Mouse (Mus musculus) Patski (cell line): ENCODE measurements at regions not wholly inside any gene's neighbourhood (a gene's known extent, or its start where the extent isn't known, plus 50 kb on each side); places are given as distances from the start of the nearest gene placed in this dataset.

ENCODE experiments used
- ATAC-seq: fragments of 100-300 bp; one replicate; pipeline ENCODE4 v1.8.0; 2021
- CTCF ChIA-PET: fragments of 350-600 bp; sonication (Branson Sonifier 250); formaldehyde crosslinking; loops from one replicate; lab custom pipeline; 2022; ENCODE audit warnings: inconsistent platforms; lab: Charles Lee
- POLR2A ChIA-PET: fragments of 350-600 bp; sonication (Branson Sonifier 250); formaldehyde crosslinking; loops from one replicate; lab custom pipeline; 2022; ENCODE audit warnings: antibody characterized with exemption, inconsistent platforms; lab: Charles Lee
- DNase-seq: peaks from one replicate; pipeline ENCODE4 v3.0.0-alpha.2; 2011; ENCODE audit warnings: low read depth, low spot score
- H3K27me3 ChIP-seq: fragments of 371-371 bp; one replicate; pipeline ENCODE4 v1.5.1; 2021
- CTCF ChIP-seq: fragments of 100-300 bp; IDR thresholded peaks from one replicate; pipeline ENCODE4 v1.5.1; 2021
- in situ Hi-C: fragments of 300-500 bp; cut with MboI; formaldehyde crosslinking; loops from 3 replicates; pipeline ENCODE4 v1.11.1; 2018; ENCODE audit warnings: low pct_unique_long_range_greater_than_20kb, mixed read lengths

DNA sequence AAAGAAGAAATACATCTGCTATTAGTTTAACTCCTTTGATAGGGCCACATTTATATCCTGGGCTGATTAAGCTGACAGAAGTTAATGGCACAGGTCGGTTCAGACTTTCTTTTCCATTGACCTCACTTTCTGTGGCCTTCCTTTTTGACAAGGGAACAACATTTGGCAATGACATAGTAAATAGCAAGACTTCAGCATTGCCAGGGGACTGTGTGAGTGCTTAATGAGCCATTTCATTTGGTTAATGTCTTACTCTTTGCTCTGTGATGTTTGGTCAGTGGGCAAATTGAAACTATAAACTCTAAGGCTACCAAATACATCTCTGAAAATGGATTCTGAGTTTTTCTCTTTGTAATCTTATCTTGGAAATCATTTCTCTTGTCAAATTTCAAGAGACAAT lies 1405.9 kb downstream of the Nxph1 start:
- no peaks in the 10 kb centered on the region for H3K27me3 ChIP-seq
- ChIA-PET CTCF (no interaction called here), POLR2A (no interaction called here)
- no peak for TF ChIP-seq CTCF
- in situ Hi-C loops = no loop called here
- no peak for DNase-seq
- ATAC-seq = no peak

DNA sequence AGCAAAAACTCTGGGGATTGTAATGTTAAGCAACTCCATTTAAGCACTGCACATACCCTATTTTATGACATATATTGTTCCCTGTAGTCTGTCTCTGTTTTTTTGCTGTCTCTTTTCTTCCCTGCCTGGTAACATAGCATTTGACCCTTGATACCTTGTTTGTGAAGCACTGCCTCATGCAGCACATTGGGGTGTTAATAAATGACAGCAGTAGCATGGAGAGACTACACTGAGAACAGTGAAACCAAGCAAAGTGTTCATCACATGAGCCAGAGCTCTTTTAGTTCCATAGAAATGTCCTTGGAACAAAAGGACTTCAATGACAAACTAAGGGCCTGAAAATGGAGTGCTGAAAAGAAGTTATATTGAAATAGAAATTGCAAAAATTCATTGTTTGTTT lies 1416.9 kb downstream of the Nxph1 start:
- CTCF ChIA-PET = no interaction called here
- POLR2A ChIA-PET = no interaction called here
- in situ Hi-C loops = no loop called here
- TF ChIP-seq CTCF = no peak
- H3K27me3 ChIP-seq = peaks cover 3% of the 10 kb centered on the region
- no peak for ATAC-seq
- DNase-seq = no peak

DNA sequence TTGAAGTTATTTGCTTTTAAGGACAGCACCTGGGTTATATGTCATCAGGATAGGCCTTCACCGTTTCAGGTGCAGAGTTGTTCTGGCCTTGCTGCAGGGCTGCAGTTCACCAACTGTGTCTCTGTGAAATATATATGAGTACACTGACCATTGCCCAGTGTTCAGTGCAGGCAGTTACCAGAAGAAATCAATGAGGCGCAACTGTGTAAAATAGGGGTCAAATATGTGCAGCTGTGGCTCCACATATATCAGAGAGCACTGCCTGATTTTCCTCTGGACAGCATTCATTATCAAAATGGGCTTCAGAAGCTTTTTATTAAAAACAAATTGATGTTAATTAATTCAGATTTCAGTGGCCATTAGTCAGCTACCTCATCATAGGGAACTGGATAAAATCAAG lies 1426.2 kb downstream of the Nxph1 start:
- TF ChIP-seq CTCF = no peak

DNA sequence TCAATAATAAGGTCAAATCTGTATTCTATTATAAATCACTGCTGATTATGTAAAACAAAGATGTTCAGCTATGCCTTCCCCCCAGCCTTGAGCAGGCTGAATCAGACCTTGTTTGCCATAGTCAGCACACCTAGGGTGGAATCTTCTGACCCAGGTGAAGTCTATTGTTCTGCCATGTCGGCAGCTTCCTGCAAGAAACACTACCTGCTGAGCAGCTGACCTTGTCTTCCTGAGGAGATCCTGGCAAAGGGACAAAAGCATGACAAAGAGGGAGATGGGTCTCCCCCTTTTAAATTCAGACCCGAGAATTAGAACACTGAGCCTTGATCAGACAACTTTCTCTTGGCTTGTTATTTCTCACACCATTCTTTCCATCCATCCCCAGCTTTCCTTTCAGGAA lies 1476.4 kb downstream of the Nxph1 start:
- in situ Hi-C loops = no loop called here
- POLR2A ChIA-PET = interaction anchor here (0.6 kb wide), 1 partner anchor 927 kb away, joined by 3 read pairs; no protein-coding TSS in a partner anchor
- no peaks in the 10 kb centered on the region for H3K27me3 ChIP-seq
- ATAC-seq (no peak), DNase-seq (no peak)
- no peak for TF ChIP-seq CTCF
- CTCF ChIA-PET = no interaction called here

More for the DNA sequence above, 1426.2 kb downstream of the Nxph1 start:
- CTCF ChIA-PET = no interaction called here
- DNase-seq (no peak), ATAC-seq (no peak)
- POLR2A ChIA-PET = no interaction called here
- in situ Hi-C loops = no loop called here
- no peaks in the 10 kb centered on the region for H3K27me3 ChIP-seq

DNA sequence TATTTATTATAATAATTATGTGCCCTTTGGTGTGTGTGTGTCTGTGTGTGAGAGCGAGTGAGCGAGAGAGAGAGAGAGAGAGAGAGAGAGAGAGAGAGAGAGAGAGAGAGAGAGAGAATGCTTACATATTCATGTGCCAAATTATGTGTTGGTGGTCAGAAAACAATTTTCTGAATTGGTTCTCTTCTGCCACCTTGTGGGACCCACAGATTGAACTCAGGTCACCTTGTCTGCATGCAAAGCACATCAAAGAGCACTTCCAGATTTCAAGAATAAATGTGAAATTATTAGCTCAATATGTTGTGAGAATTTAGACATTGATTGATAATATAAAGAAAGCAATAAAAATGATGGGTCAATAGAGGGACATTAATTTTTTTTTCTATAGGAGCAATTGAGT lies 1477.3 kb downstream of the Nxph1 start:
- ATAC-seq (no peak), DNase-seq (no peak)
- H3K27me3 ChIP-seq = no peaks in the 10 kb centered on the region
- CTCF ChIA-PET = no interaction called here
- POLR2A ChIA-PET = no interaction called here
- in situ Hi-C loops = no loop called here
- TF ChIP-seq CTCF = no peak

DNA sequence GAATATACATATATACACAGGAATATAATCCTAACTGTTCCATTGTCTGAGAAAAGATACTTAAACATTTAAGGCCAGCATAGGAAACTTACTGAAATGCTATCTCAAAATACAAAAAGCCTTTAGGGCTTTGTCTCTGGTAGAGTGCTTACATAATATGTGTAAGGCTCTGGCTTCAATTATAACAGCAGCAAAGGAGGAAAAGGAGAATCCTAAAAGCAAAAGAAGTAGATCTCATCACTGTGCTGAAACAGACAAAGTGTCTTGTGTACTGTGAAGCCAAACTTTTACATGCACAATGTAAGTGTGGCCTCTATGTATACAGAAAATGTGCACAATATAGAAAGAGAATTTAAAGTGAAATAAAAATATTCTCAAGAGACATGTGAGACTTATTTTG lies 1464.1 kb downstream of the Ndufa4 start:
- no peak for DNase-seq
- no peak for TF ChIP-seq CTCF
- no peaks in the 10 kb centered on the region for H3K27me3 ChIP-seq
- CTCF ChIA-PET = no interaction called here
- in situ Hi-C loops = no loop called here
- POLR2A ChIA-PET = no interaction called here
- ATAC-seq = no peak

DNA sequence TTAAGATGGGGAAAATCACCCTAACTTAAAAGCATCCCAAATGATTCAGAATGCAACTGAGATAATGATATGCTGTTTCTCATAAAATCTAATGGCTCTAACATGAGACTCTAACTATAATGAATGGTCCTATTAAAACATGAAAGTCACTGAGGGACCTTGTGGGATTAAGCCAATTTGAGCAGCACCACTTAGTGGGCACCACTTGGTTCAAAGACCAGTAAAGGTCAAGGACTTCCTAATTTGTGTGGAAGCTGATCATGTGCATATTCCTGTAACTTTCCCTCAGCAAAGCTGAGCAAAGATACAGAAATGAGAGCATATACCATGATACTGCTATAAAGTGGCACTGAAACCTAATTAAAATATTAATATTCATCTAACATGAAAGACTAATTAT lies 1451.3 kb downstream of the Ndufa4 start:
- ChIA-PET POLR2A (no interaction called here), CTCF (no interaction called here)
- in situ Hi-C loops = no loop called here
- H3K27me3 ChIP-seq = peaks cover 5% of the 10 kb centered on the region
- ATAC-seq (no peak), DNase-seq (no peak)
- TF ChIP-seq CTCF = no peak

DNA sequence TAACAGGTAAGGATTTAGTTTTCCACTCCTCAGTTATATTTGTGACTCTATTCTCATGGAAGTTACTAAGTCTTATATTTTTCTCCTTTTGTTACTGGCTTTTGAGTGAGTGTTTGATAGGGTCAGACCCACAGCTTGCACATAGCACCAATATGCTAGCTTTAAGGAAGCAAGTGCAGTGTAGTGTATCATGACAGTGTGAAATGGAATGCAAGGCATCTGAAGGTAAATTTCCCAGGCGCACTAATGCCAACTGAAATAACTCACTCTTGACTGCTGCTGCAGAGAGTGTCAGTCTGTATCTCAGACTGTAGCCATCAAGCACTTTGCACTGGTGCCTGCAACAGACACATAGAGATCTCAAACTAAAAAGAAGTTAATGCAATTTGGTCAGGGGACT lies 1438.3 kb downstream of the Ndufa4 start:
- in situ Hi-C loops = no loop called here
- ChIA-PET CTCF (no interaction called here), POLR2A (interaction anchor here (0.7 kb wide), 1 partner anchor 48 kb away, joined by 4 read pairs; no protein-coding TSS in a partner anchor)
- ATAC-seq = peak; percentile 94
- TF ChIP-seq CTCF = no peak
- no peaks in the 10 kb centered on the region for H3K27me3 ChIP-seq
- peak; percentile 2 for DNase-seq
